Mouse (Mus musculus): Measurements from ENCODE around the gene Sufu. TPM values are rescaled to one million over a fixed set of nuclear protein-coding genes. Genes with fewer than 3 reads are reported as not detected.

Sufu gene
- polyA plus RNA-seq, 1 experiment from 2014 or later = 33.8 TPM

DNA sequence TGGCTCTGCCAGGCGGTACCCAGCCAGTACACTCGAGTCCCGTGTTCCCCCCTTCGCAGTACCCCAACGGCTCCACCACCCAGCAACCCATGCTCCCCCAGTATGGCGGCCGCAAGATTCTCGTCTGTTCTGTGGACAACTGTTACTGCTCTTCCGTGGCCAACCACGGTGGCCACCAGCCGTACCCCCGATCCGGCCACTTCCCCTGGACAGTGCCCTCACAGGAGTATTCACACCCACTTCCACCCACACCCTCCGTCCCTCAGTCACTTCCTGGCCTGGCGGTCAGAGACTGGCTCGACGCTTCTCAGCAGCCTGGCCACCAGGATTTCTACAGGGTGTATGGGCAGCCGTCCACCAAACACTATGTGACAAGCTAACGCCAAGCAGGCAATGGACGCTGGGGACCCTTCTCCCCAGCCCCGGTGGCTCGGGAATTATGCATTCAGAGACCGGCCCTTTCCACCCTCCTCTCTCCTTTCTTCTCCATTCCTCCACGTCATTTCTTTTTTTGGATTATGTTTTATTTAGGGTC is 118.7 kb downstream of the Sufu start:
- Histone ChIP-seq H3K27ac (ENCODE audit: low read length) (no peak overlapping the region), H3K4me1 (replicated peaks; ENCODE audit: control insufficient read depth, insufficient read depth, low read length) (peaks cover 41% of the 10 kb centered on the region), H3K9ac (ENCODE audit: low read length) (no peak overlapping the region), H3K4me2 (ENCODE audit: low read depth, low read length) (no peak overlapping the region), H3K27me3 (ENCODE audit: control insufficient read depth, insufficient read depth, low read depth, low read length) (no peaks in the 10 kb centered on the region), H3K36me3 (ENCODE audit: control insufficient read depth, insufficient read depth, low read length) (peaks cover 48% of the 10 kb centered on the region), H3K4me3 (ENCODE audit: low read length) (no peak overlapping the region), H3K9me3 (ENCODE audit: control insufficient read depth, low read length) (no peaks in the 10 kb centered on the region)
- 89% methylated on average over 24 of the region's 24 CpGs for WGBS
- no peak for ATAC-seq (ENCODE audit: low read depth)

- H3K4me3 ChIP-seq (ENCODE audit: low read length) = no peak overlapping the region
- peaks cover 44% of the 10 kb centered on the region for H3K36me3 ChIP-seq (ENCODE audit: control insufficient read depth, insufficient read depth, low read length)
- H3K9ac ChIP-seq (ENCODE audit: low read length) = no peak overlapping the region
- no peaks in the 10 kb centered on the region for H3K9me3 ChIP-seq (ENCODE audit: control insufficient read depth, low read length)
- ATAC-seq (ENCODE audit: low read depth) = no peak
- H3K27ac ChIP-seq (ENCODE audit: low read length) = peak overlapping the region; percentile 76
- H3K4me2 ChIP-seq (ENCODE audit: low read depth, low read length) = no peak overlapping the region
- peaks cover 29% of the 10 kb centered on the region for H3K4me1 ChIP-seq (replicated peaks; ENCODE audit: control insufficient read depth, insufficient read depth, low read length)
- WGBS = 66% methylated on average over 3 of the region's 3 CpGs
- H3K27me3 ChIP-seq (ENCODE audit: control insufficient read depth, insufficient read depth, low read depth, low read length) = no peaks in the 10 kb centered on the region
Observed at GRCm38 (mm10) chr19:46516667-46517528, 120.2 kb downstream of the Sufu start.

DNA sequence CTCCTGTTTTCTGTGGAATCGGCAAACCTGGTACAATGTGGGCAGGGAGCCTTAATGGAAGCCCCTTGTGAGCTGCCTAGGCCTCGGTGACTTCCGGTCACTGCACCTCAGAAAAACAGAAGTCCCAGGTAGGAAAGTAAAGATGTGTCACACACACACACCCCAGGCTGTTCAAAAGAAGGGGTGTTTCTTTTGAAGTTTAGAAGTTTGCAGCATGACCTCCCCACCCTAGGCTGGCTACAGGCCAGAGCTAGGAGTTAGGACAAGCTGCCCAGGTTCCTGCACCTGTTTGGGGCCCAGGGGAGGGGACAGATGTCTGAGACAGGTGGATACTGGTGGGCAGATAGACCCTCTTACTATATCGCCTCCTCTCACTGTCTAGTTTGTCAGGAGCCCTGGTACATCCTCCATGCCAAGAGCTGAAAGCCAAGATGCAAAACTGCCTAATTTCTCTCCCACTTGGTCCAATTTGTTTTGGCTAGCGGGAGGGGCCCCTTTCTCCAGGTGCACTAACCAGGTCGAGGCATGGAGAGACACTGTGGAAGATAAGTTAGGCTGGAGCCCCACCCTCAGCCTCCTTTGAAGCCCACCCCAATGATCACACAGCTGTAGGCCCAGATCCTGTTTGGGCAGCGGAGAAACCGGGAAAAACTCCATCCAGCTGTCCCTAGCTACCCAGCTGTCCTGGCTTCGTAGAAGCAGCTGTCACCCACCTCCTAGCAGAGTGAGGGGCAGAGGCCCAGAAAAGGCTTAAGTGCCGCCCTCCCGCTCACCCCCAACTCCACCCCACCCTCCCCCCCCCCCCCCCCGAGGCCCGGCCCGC is 121.0 kb downstream of the Sufu start:
- no peaks in the 10 kb centered on the region for H3K9me3 ChIP-seq (ENCODE audit: control insufficient read depth, low read length)
- H3K4me2 ChIP-seq (ENCODE audit: low read depth, low read length) = peak overlapping the region; percentile 53
- no peak overlapping the region; the same call in 1 of the 2 replicates for H3K4me3 ChIP-seq (ENCODE audit: low read length)
- H3K9ac ChIP-seq (ENCODE audit: low read length) = peak overlapping the region; percentile 57
- H3K27ac ChIP-seq (ENCODE audit: low read length) = peak overlapping the region; percentile 76
- peaks cover 35% of the 10 kb centered on the region for H3K36me3 ChIP-seq (ENCODE audit: control insufficient read depth, insufficient read depth, low read length)
- 28% methylated on average over 11 of the region's 14 CpGs for WGBS
- ATAC-seq (ENCODE audit: low read depth) = peak; percentile 70
- peaks cover 33% of the 10 kb centered on the region for H3K4me1 ChIP-seq (replicated peaks; ENCODE audit: control insufficient read depth, insufficient read depth, low read length)
- no peaks in the 10 kb centered on the region for H3K27me3 ChIP-seq (ENCODE audit: control insufficient read depth, insufficient read depth, low read depth, low read length)

DNA sequence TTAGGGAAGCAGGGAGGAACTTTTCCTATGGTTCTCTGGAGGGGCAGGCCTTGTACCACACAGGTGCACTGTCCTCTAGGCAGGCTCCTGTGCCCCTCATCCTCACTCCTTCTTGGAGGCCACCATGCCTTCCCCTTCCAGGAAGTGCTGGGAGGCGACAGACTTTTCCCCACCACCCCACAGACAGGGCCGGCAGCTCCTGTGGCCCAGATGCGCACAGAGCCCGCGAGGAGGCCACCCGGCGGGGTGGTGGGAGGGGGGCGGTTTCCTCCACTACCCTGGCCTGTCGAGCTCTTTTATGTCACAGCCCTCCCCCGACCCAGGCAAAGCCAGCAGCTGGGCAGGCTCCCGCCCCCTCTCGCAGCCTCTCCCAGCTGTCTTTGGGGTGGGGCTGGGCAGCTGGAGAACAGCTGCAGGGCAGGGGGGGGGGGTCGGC is 121.7 kb downstream of the Sufu start:
- Histone ChIP-seq H3K36me3 (ENCODE audit: control insufficient read depth, insufficient read depth, low read length) (peaks cover 29% of the 10 kb centered on the region), H3K27ac (ENCODE audit: low read length) (peak overlapping the region; percentile 76), H3K9me3 (ENCODE audit: control insufficient read depth, low read length) (no peaks in the 10 kb centered on the region), H3K27me3 (ENCODE audit: control insufficient read depth, insufficient read depth, low read depth, low read length) (no peaks in the 10 kb centered on the region), H3K4me1 (replicated peaks; ENCODE audit: control insufficient read depth, insufficient read depth, low read length) (peaks cover 39% of the 10 kb centered on the region), H3K4me2 (ENCODE audit: low read depth, low read length) (peak overlapping the region; percentile 53), H3K9ac (ENCODE audit: low read length) (peak overlapping the region; percentile 57), H3K4me3 (ENCODE audit: low read length) (peak overlapping the region; percentile 20)
- peak; percentile 87 for ATAC-seq (ENCODE audit: low read depth)
- WGBS = 2% methylated on average over 13 of the region's 13 CpGs

DNA sequence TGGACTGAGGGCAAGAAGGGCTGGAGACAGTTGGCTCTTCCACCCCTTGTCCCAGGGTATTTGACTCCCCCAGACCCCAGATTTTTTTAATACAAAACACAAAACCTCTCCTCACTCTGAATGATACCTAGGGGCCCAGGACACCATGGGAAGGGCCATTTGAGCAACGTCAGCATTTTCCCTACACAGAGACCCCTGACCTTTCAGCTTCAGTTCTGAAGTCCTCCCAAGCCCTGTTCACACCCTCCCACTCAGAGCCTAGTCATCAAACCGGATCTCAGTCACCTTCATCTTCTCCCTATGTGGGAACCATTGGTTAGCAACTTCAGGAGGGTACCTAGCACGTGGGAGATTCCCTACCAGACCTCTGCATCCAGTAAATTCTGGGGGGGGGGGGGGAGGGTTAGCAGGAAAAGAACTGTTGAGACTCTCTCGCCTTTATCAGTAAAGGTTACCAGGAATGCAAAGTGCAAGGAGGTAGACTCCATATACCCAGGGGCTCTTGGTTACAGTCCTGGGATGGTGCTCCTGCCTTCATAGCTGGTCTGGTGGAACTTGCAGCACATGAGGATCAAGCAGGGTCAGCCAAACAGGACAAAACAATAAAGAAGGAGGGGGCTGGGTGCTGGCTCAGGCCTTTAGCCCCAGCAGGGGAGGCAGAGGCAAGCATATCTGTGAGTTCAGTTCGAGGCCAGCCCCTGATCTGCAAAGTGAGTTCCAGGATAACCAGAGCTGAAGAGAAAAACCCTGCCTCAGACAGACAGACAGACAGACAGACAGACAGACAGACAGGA is 122.3 kb downstream of the Sufu start:
- H3K9ac ChIP-seq (ENCODE audit: low read length) = peak overlapping the region; percentile 57
- WGBS = 14% methylated on average over 5 of the region's 5 CpGs
- no peaks in the 10 kb centered on the region for H3K27me3 ChIP-seq (ENCODE audit: control insufficient read depth, insufficient read depth, low read depth, low read length)
- H3K4me3 ChIP-seq (ENCODE audit: low read length) = no peak overlapping the region
- H3K4me1 ChIP-seq (replicated peaks; ENCODE audit: control insufficient read depth, insufficient read depth, low read length) = peaks cover 46% of the 10 kb centered on the region
- ATAC-seq (ENCODE audit: low read depth) = no peak
- no peaks in the 10 kb centered on the region for H3K9me3 ChIP-seq (ENCODE audit: control insufficient read depth, low read length)
- H3K4me2 ChIP-seq (ENCODE audit: low read depth, low read length) = peak overlapping the region; percentile 53; the same call in 1 of the 2 replicates
- peaks cover 24% of the 10 kb centered on the region for H3K36me3 ChIP-seq (ENCODE audit: control insufficient read depth, insufficient read depth, low read length)
- peak overlapping the region; percentile 30 for H3K27ac ChIP-seq (ENCODE audit: low read length)

DNA sequence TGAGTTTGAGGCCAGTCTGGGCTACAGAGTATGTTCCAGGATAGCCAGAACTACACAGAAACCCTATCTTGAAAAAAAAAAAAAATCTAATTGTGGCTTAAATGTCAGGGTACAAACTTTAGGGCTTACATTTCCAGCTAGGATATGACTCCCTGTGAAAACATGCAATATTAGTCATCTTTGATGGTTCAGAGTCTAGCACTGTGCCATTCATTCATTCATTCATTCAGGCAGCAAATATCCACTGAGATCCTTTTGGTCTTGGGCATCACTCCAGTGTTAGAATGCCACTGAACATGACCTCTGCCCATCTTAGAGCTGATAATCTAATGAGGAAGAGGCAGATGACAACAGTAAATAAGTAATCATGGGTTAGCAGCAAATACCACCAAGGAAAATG is 125.0 kb downstream of the Sufu start:
- no peak for ATAC-seq (ENCODE audit: low read depth)
- no peak overlapping the region for H3K4me3 ChIP-seq (ENCODE audit: low read length)
- H3K27ac ChIP-seq (ENCODE audit: low read length) = no peak overlapping the region
- H3K9me3 ChIP-seq (ENCODE audit: control insufficient read depth, low read length) = no peaks in the 10 kb centered on the region
- 0 out of 2 replicates have a peak, but pooled peaks cover under 1% of the 10 kb centered on the region for H3K36me3 ChIP-seq (ENCODE audit: control insufficient read depth, insufficient read depth, low read length)
- peaks cover 61% of the 10 kb centered on the region for H3K4me1 ChIP-seq (replicated peaks; ENCODE audit: control insufficient read depth, insufficient read depth, low read length)
- no peaks in the 10 kb centered on the region for H3K27me3 ChIP-seq (ENCODE audit: control insufficient read depth, insufficient read depth, low read depth, low read length)
- no peak overlapping the region for H3K9ac ChIP-seq (ENCODE audit: low read length)
- H3K4me2 ChIP-seq (ENCODE audit: low read depth, low read length) = no peak overlapping the region

- H3K4me1 ChIP-seq (replicated peaks; ENCODE audit: control insufficient read depth, insufficient read depth, low read length) = peaks cover 55% of the 10 kb centered on the region
- no peak overlapping the region for H3K9ac ChIP-seq (ENCODE audit: low read length)
Observed at GRCm38 (mm10) chr19:46522433-46523044, 125.8 kb downstream of the Sufu start.

GRCm38 (mm10) chr19:46523131-46523479 is 126.4 kb downstream of the Sufu start:
- Histone ChIP-seq H3K27me3 (ENCODE audit: control insufficient read depth, insufficient read depth, low read depth, low read length) (no peaks in the 10 kb centered on the region), H3K27ac (ENCODE audit: low read length) (peak overlapping the region; percentile 87), H3K4me3 (ENCODE audit: low read length) (no peak overlapping the region; the same call in 1 of the 2 replicates), H3K4me1 (replicated peaks; ENCODE audit: control insufficient read depth, insufficient read depth, low read length) (peaks cover 54% of the 10 kb centered on the region), H3K36me3 (ENCODE audit: control insufficient read depth, insufficient read depth, low read length) (no peaks in the 10 kb centered on the region), H3K9ac (ENCODE audit: low read length) (peak overlapping the region; percentile 51), H3K9me3 (ENCODE audit: control insufficient read depth, low read length) (no peaks in the 10 kb centered on the region), H3K4me2 (ENCODE audit: low read depth, low read length) (peak overlapping the region; percentile 54)
- ATAC-seq (ENCODE audit: low read depth) = peak; percentile 10

More at GRCm38 (mm10) chr19:46522433-46523044, 125.8 kb downstream of the Sufu start:
- Histone ChIP-seq H3K9me3 (ENCODE audit: control insufficient read depth, low read length) (no peaks in the 10 kb centered on the region), H3K27ac (ENCODE audit: low read length) (peak overlapping the region; percentile 87; the same call in 1 of the 2 replicates), H3K27me3 (ENCODE audit: control insufficient read depth, insufficient read depth, low read depth, low read length) (no peaks in the 10 kb centered on the region), H3K4me2 (ENCODE audit: low read depth, low read length) (no peak overlapping the region; the same call in 1 of the 2 replicates), H3K4me3 (ENCODE audit: low read length) (no peak overlapping the region), H3K36me3 (ENCODE audit: control insufficient read depth, insufficient read depth, low read length) (no peaks in the 10 kb centered on the region)
- no peak for ATAC-seq (ENCODE audit: low read depth)
- 18% methylated on average over 15 of the region's 15 CpGs for WGBS
